Mouse (Mus musculus) G1E (cell line): Measurements from ENCODE around the gene Hdhd5.

Experiments
- CTCF ChIP-seq: IDR thresholded peaks from 2 replicates; pipeline ENCODE4 v1.5.1; 2012; ENCODE audit warnings: low read depth, low read length, inconsistent platforms, mixed read lengths
- GATA1 ChIP-seq: IDR thresholded peaks from 2 replicates; pipeline ENCODE4 v1.6.1; 2012; ENCODE audit warnings: borderline replicate concordance, low read length, inconsistent platforms, mixed read lengths
- GATA2 ChIP-seq: IDR thresholded peaks from 2 replicates; pipeline ENCODE4 v1.6.1; 2012; ENCODE audit warnings: low read depth, low read length, inconsistent platforms, borderline replicate concordance
- POLR2AphosphoS5 ChIP-seq: IDR thresholded peaks from 2 replicates; pipeline ENCODE4 v1.6.1; 2012; ENCODE audit warnings: low read depth, low read length, inconsistent platforms; ENCODE audit not compliant: insufficient replicate concordance
- TAL1 ChIP-seq: conservative IDR thresholded peaks from 2 replicates; pipeline ENCODE4 v1.6.1; 2012; ENCODE audit warnings: low read depth, low read length, inconsistent platforms, mixed read lengths

DNA sequence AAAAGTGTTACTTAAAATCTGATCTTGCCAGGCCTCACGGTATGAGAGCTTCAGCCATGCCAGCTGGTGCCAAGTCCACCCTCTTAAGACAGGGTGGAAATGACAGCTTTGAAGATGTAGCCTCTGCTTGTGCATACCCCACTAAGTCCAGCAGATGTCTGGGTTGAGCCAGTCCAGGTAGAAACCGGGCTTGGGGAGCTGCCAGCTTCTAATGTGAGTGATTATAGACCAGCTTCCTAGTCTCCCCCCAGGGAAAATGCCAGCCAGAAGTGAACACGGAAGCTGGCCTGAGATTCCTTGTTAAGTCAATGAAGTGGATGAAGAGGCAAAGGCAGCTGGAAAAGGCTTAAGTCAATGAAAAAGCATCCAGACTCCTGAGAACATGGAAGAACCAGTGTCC lies 34.6 kb downstream of the Hdhd5 start:
- no peak for TF ChIP-seq CTCF
- no peak for TF ChIP-seq GATA1
- no peak for TF ChIP-seq GATA2
- TF ChIP-seq POLR2AphosphoS5, result no peak
- no peak for TF ChIP-seq TAL1
